Mouse (Mus musculus): Measurements from ENCODE around the gene Jmjd8. TPM values are rescaled to one million over a fixed set of nuclear protein-coding genes. Genes with fewer than 3 reads are reported as not detected.
"Not testable (repeated sequence)": the region's sequence is repeated elsewhere in the genome, so short reads cannot be mapped to it uniquely, and the experiment has no call there.

Gene Jmjd8
- polyA plus RNA-seq, 1 experiment from 2014 or later: 26.6 TPM

DNA sequence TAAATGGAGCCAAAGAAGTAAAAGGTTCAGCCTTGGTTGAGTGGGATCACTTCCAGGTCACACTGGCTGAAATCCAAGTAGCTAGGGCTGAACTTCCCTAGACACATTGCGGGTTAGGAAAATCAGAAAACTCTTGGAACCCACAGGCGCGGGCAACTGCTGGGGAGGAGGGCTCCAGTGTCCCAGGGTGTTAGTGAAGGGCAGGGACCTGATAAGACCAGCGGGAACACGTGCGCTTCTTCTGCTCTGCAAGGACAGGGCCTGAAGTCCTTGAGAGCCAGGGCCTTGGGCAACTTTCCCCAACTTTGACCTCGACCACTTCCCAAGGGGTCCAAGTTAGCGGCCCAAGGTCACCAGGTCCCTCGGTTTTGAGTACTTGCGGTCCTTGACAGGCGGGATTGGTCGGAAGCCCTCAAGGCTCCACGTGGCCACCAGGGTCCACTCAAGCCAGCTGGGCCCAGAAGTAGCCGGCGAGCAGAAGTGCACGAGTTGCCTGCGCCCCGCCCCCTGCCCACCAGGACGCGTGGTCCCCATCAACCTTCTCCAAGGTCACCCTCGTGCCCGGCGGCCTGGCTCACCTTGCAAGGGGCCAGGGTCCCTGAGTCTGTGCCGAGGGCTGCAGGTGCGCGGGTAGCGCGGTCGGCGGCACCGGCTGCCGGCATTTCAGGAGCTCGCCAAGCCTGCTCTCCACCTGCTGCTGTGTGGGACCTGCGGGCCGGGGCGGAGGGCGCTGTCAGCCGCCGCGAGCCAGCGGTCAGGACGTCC, 39.4 kb downstream of the Jmjd8 start:
- Histone ChIP-seq H3K4me2 (peak overlapping the region; percentile 92), H3K36me3 (peaks cover 33% of the 10 kb centered on the region), H3K4me3 (peak overlapping the region; percentile 71), H3K9me3 (replicated peaks) (no peaks in the 10 kb centered on the region), H3K27me3 (replicated peaks) (no peaks in the 10 kb centered on the region), H3K9ac (peak overlapping the region; percentile 76), H3K4me1 (peaks cover 40% of the 10 kb centered on the region), H3K27ac (peak overlapping the region; percentile 74)
- WGBS (ENCODE audit: insufficient replicate concordance): 1% methylated on average over 42 of the region's 42 CpGs
- peak; percentile 59 for ATAC-seq

DNA sequence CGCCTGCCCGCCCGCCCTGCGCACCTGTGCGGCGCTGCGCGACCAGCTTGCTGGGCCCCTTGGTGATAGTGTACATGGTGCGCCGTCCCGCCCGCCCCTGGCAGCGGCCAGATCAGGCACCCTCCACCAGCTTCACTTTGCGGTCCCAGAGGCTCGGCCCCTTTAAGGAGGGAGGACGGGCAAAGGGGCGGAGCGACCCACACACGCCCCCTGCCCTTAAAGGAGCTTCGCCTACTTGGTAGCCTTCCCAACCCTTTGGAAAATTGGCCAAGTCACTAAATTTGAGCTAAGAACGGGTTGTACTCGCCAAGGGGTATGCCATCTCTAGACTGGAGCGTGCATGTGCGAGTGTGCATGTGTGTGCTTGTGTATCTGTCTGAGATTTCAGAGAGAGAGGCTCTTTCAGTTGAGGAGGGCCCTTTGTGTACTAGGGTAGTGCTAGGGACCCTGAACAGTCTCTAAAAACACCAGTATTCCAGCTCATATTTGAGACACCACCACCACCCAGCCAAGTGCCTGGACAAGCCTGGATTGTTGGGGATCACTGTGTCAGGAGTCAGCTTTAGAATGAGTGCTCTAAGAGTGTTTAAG, 40.0 kb downstream of the Jmjd8 start, which contains the start of gene Mcrip2:
Gene Mcrip2, minus strand, starts transcription at position 164 of the 591 bp plus-strand sequence.
- peaks cover 40% of the 10 kb centered on the region for H3K4me1 ChIP-seq
- peak; percentile 72 for ATAC-seq
- H3K27ac ChIP-seq: peak within 1 kb of the TSS; percentile 74
- H3K4me2 ChIP-seq: peak within 1 kb of the TSS; percentile 92
- no peaks in the 10 kb centered on the region for H3K27me3 ChIP-seq (replicated peaks)
- WGBS (ENCODE audit: insufficient replicate concordance): 0% methylated on average over 24 of the region's 24 CpGs
- peak within 1 kb of the TSS; percentile 71 for H3K4me3 ChIP-seq
- H3K9me3 ChIP-seq (replicated peaks): no peaks in the 10 kb centered on the region
- H3K9ac ChIP-seq: peak within 1 kb of the TSS; percentile 76
- peaks cover 29% of the 10 kb centered on the region for H3K36me3 ChIP-seq

DNA sequence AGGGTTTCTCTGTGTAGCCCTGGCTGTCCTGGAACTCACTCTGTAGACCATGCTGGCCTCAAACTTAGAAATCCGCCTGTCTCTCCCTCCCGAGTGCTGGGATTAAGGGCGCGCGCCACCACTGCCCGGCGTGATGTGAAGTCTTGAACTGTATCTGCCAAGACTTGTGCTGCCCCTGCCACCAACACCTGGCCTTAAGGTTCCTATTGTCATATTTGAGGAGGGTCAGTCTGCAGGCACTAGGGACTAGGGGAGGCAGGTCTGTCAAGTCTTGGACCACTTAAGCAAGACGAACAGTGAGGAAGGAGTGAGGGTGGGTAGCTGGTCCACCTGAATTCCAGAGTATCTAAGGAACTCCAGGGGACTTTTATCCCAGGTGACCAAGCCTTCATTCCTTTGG, 40.8 kb downstream of the Jmjd8 start:
- ATAC-seq: no peak
- Histone ChIP-seq H3K27ac (no peak overlapping the region), H3K4me2 (no peak overlapping the region), H3K27me3 (replicated peaks) (no peaks in the 10 kb centered on the region), H3K36me3 (peaks cover 21% of the 10 kb centered on the region), H3K4me1 (peaks cover 48% of the 10 kb centered on the region), H3K9ac (no peak overlapping the region), H3K4me3 (no peak overlapping the region), H3K9me3 (replicated peaks) (no peaks in the 10 kb centered on the region)
- WGBS (ENCODE audit: insufficient replicate concordance): 81% methylated on average over 8 of the region's 8 CpGs

DNA sequence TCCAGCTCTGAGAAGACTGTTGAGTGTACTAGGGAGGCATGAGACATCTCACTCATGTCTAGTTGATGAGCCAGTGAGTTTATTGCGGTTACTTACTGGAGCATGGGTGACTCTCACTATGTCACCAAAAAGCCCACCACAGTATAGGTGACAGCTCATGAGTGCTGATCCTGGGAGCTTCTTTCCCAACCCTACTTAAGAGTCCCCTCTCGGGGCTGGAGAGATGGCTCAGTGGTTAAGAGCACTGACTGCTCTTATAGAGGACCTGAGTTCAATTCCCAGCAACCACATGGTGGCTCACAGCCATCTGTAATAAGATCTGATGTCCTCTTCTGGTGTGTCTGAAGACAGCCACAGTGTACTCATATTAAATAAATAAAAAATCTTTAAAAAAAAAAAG, 41.3 kb downstream of the Jmjd8 start:
- Histone ChIP-seq H3K4me1 (peaks cover 49% of the 10 kb centered on the region), H3K9me3 (replicated peaks) (no peaks in the 10 kb centered on the region), H3K27ac (no peak overlapping the region), H3K4me2 (no peak overlapping the region), H3K9ac (no peak overlapping the region), H3K27me3 (replicated peaks) (no peaks in the 10 kb centered on the region), H3K4me3 (no peak overlapping the region), H3K36me3 (peaks cover 16% of the 10 kb centered on the region)
- ATAC-seq: no peak
- 70% methylated on average over 2 of the region's 2 CpGs for WGBS (ENCODE audit: insufficient replicate concordance)

DNA sequence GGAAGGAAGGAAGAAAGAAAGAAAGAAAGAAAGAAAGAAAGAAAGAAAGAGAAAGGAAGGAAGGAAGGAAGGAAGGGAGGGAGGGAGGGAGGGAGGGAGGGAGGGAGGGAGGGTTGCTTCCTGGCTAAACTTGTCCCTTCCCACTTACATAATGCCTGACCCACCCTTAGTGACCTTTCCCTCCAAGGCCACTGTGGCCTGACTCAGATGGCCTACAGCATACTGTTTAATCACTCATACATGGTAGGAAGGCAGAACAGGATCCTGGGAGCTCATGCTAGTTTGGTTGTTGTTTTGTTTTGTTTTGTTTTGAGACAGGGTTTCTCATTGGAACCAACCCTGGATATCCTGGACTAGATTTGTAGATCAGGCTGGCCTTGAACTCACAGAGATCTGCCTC, 42.9 kb downstream of the Jmjd8 start:
- ATAC-seq; H3K9me3 ChIP-seq (replicated peaks); H3K27ac ChIP-seq; H3K36me3 ChIP-seq; H3K9ac ChIP-seq; H3K27me3 ChIP-seq (replicated peaks); H3K4me3 ChIP-seq; H3K4me2 ChIP-seq: not testable (repeated sequence)
- H3K4me1 ChIP-seq: peaks cover 45% of the 10 kb centered on the region

DNA sequence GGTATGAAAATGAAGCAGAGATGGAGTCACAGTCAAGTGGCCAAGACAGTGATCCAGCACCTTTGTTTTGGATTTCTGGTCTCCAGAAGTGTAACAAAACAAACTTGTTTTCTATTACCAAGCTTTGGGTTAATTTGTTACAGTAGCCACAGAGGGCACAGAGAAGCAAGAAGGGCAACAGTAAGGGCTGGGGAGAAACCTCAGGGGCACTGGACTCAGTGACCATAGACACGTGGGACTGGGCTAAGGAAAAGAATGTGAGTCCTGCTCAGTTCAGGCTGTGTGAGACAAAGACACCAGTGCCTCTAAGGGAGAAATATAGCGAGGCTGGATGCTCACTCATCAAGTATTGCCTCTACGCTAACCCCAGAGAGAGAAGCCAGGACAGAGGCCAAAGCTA, 44.0 kb downstream of the Jmjd8 start:
- ATAC-seq: no peak
- 75% methylated on average over 3 of the region's 3 CpGs for whole genome bisulfite sequencing (ENCODE audit: insufficient replicate concordance)
- Histone ChIP-seq H3K27me3 (replicated peaks) (no peaks in the 10 kb centered on the region), H3K4me1 (peaks cover 45% of the 10 kb centered on the region), H3K9me3 (replicated peaks) (no peaks in the 10 kb centered on the region), H3K36me3 (peaks cover 1% of the 10 kb centered on the region), H3K9ac (no peak overlapping the region), H3K4me3 (no peak overlapping the region), H3K4me2 (no peak overlapping the region), H3K27ac (no peak overlapping the region)

DNA sequence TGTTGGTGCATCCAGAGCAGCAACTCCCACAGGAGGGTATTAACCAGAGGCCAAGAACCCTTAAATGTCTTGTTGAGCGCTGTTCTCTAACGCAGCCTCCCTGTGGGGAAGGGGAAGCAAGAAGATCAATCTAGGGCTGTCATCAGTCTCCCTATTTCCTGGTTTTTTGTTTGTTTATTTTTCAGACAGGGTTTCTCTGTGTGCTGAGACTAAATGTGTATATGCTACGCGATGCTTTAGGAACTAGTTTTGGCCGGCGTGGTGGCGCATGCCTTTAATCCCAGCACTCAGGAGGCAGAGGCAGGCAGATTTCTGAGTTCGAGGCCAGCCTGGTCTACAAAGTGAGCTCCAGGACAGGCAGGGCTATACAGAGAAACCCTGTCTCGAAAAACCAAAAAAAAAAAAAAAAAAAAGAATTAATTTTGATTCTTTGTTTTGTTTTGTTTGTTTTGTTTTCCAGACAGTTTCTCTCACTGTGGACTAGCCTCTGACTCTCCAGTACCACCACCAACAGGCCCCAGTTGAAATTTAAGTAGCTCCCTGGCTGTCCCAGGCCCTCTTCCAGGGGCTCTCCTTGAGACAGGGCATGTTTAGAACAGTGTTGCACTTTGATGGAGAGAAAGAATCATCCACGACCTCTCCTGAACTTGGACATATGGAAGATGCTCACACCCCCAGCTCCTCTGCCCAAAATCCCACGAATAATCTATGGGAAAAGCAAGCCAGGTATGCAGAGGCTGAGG, 44.9 kb downstream of the Jmjd8 start:
- peak overlapping the region; percentile 92; the same call in 1 of the 2 replicates for H3K27ac ChIP-seq
- peak overlapping the region; percentile 90 for H3K4me2 ChIP-seq
- 69% methylated on average over 11 of the region's 11 CpGs for WGBS (ENCODE audit: insufficient replicate concordance)
- no peaks in the 10 kb centered on the region for H3K9me3 ChIP-seq (replicated peaks)
- H3K36me3 ChIP-seq: peaks cover 10% of the 10 kb centered on the region
- no peak for ATAC-seq
- peak overlapping the region; percentile 78; the same call in 1 of the 2 replicates for H3K9ac ChIP-seq
- peaks cover 36% of the 10 kb centered on the region for H3K4me1 ChIP-seq
- peak overlapping the region; percentile 76 for H3K4me3 ChIP-seq
- H3K27me3 ChIP-seq (replicated peaks): no peaks in the 10 kb centered on the region

DNA sequence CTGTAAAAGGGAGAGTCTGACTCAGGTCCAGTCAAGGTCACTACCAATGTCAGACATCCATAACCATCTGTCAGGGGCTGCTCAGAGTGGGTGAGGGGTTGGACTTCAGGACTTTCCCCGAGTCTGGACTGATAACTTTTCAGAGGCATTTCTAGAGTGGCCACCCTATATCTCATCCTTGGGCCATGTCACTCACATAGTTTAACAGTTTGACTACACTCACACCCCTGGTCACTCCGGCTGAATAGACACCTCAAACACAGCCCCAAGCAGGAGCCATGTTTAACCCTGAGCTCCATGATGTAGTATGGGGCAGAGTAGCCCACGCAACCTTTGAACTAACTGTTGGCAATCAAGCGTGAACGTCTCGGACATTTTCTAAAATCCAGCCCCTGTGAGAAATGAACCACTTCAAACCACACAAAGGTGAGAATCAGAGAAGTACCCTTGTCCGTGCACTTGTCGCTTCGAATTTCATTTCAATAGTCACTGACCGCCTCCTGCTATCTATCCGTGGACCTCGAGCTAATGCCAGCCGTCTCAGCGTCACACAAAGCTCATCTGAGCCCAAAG, 45.6 kb downstream of the Jmjd8 start:
- H3K27me3 ChIP-seq (replicated peaks): no peaks in the 10 kb centered on the region
- H3K27ac ChIP-seq: peak overlapping the region; percentile 92
- H3K4me2 ChIP-seq: peak overlapping the region; percentile 90
- peaks cover 17% of the 10 kb centered on the region for H3K36me3 ChIP-seq
- peak overlapping the region; percentile 78 for H3K9ac ChIP-seq
- H3K4me3 ChIP-seq: peak overlapping the region; percentile 76
- WGBS (ENCODE audit: insufficient replicate concordance): 10% methylated on average over 14 of the region's 14 CpGs
- no peaks in the 10 kb centered on the region for H3K9me3 ChIP-seq (replicated peaks)
- peaks cover 32% of the 10 kb centered on the region for H3K4me1 ChIP-seq
- no peak for ATAC-seq

DNA sequence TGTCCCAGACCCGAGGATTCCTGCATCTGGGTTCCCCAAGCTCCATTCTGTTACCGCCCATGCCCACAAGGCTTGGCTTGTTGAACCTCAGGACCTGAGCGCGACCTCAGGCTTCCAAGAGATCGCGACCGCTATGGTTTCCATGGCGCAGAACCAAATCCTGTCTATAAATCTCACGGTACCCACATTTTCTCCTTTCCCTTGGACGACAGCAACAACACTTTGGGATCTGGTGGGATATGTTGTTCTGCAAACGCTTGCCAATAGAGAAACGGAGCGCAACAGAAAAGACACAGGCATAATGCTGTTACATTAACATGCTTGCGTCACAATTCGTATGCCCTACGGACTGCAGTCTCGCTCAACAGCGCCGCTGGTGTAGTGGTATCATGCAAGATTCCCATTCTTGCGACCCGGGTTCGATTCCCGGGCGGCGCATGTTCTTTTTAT, 46.1 kb downstream of the Jmjd8 start, which contains the start of gene Mettl26:
Gene Mettl26, plus strand, starts transcription at position 354 of the 450 bp plus-strand sequence.
- H3K27me3 ChIP-seq (replicated peaks): no peaks in the 10 kb centered on the region
- H3K27ac ChIP-seq: peak within 1 kb of the TSS; percentile 92
- no peaks in the 10 kb centered on the region for H3K9me3 ChIP-seq (replicated peaks)
- peaks cover 32% of the 10 kb centered on the region for H3K4me1 ChIP-seq
- H3K4me3 ChIP-seq: peak within 1 kb of the TSS; percentile 76
- under 1% methylated on average over 25 of the region's 25 CpGs for WGBS (ENCODE audit: insufficient replicate concordance)
- H3K9ac ChIP-seq: peak within 1 kb of the TSS; percentile 78
- ATAC-seq: peak; percentile 70
- H3K36me3 ChIP-seq: peaks cover 22% of the 10 kb centered on the region
- H3K4me2 ChIP-seq: peak within 1 kb of the TSS; percentile 90

DNA sequence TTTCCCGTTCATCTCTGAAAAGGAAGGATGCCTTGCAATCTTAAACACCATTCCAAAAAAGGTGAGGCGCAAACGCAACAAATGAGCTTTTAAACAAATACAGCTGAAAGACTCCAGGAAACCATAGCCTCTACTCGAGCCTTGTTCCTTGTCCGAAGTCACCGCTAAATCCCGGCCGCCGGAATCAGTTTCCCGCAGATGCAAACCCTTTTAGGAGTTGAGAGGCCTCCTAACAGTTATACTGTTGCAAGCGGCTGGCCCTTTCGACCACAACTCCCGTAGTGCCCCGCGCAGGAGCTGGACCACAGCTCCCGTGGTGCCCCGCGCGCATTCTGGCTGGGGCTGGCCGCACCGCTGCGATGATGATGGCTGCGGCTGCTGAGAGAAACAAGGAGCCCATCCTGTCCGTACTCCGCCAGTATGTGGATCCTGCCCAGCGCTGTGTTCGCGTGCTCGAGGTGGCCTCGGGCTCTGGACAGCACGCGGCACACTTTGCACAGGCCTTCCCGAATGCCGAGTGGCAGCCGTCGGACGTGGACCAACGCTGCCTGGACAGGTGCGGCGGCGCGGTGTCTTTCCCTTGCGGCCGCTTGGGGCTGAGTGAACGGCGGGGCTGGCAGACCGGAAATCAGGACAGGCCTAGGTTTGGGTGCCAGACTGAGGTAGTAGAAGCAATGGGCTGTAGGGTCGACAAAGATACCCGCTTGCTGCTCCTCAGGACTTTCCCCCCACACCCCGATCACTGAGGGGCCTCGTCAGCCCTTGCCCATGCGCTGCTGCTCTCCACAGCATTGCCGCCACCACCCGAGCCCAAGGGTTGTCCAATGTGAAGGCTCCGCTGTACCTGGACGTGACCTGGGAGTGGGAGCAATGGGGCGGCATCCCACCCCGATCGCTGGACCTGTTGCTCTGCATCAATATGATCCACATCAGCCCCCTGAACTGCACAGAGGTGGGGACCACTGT, 46.8 kb downstream of the Jmjd8 start:
- Histone ChIP-seq H3K4me3 (peak overlapping the region; percentile 76), H3K4me2 (peak overlapping the region; percentile 90), H3K9ac (peak overlapping the region; percentile 78), H3K27me3 (replicated peaks) (no peaks in the 10 kb centered on the region), H3K4me1 (peaks cover 32% of the 10 kb centered on the region), H3K27ac (peak overlapping the region; percentile 92), H3K9me3 (replicated peaks) (no peaks in the 10 kb centered on the region), H3K36me3 (peaks cover 23% of the 10 kb centered on the region)
- peak; percentile 86 for ATAC-seq
- 2% methylated on average over 59 of the region's 59 CpGs for WGBS (ENCODE audit: insufficient replicate concordance)
